ENCODE assay signal across 8 mouse cellular contexts in the genomic region with DNA sequence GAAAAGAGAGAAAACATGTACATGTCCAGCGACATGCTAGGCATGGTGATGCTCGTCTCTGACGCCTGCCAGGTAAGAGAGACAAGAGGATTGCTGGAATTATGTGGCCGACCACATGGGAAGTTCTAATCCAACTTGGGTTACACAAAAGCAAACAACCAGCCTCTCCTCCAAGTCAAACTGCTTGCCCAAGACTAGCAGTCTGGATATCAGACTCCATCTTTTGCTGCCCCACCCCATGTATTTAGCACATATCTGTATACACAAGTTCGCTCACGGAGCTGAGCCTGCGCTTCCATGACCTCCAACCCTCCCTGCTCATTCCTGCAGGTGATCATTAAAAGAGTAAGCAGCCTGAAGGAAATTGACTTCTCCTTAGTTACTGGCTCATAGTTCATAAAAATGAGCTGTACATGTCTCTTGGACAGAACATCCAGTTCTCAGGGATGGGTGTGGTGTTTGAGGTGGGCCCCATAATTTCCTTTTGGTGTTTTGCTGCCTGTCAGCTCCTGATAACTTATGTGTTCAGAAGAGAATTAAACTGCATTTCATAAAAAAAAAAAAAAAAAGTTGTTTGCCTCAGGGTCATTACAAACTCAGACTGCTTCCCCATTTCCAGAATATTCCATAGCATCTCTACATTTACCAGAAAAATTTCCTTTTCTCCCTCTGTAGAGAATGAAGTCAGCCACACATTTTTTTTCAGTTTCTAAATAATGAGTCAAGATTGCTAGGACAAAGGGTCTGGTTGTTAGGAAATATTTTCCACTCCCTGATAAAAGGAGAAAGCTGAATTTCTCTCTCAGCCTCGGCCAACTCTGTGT. TPM values are rescaled to one million over a fixed set of nuclear protein-coding genes. Genes with fewer than 3 reads are reported as not detected.
A peak's percentile ranks its signal among the peaks of the same experiment; 100 is the strongest.
DNase-seq lines count a peak whose midpoint lies in the region; ATAC-seq and TF ChIP-seq lines count a peak whose summit lies in the region.

No protein-coding gene starts in this region.

- H3K9me3 ChIP-seq in lung, embryonic 15.5 days: no peaks in the 10 kb centered on the region
- no peaks in the 10 kb centered on the region for H3K9me3 ChIP-seq in forebrain, embryonic 13.5 days (replicated peaks)
- H3K9me3 ChIP-seq in kidney, embryonic 15.5 days (replicated peaks): no peaks in the 10 kb centered on the region
- no peaks in the 10 kb centered on the region for H3K9me3 ChIP-seq in midbrain, postnatal 0 days (ENCODE audit: low read length)

- peak overlapping the region; percentile 93 for H3K4me2 ChIP-seq in lung, embryonic 15.5 days
- peak overlapping the region; percentile 91 for H3K4me2 ChIP-seq in forebrain, embryonic 13.5 days
- H3K4me2 ChIP-seq in kidney, embryonic 15.5 days: peak overlapping the region; percentile 95
- H3K4me2 ChIP-seq in midbrain, postnatal 0 days (ENCODE audit: low read depth, low read length, poor library complexity, severe bottlenecking): peak overlapping the region; percentile 89

- H3K9ac ChIP-seq in lung, embryonic 15.5 days: no peak overlapping the region
- no peak overlapping the region for H3K9ac ChIP-seq in forebrain, embryonic 13.5 days
- H3K9ac ChIP-seq in kidney, embryonic 15.5 days: peak overlapping the region; percentile 57; the same call in 1 of the 2 replicates
- H3K9ac ChIP-seq in midbrain, postnatal 0 days (replicated peaks; ENCODE audit: low read length, poor library complexity, severe bottlenecking): peak overlapping the region; percentile 70

- H3K27ac ChIP-seq in lung, embryonic 15.5 days: peak overlapping the region; percentile 39; the same call in 1 of the 2 replicates
- no peak overlapping the region for H3K27ac ChIP-seq in forebrain, embryonic 13.5 days
- H3K27ac ChIP-seq in kidney, embryonic 15.5 days: peak overlapping the region; percentile 64; the same call in 1 of the 2 replicates
- peak overlapping the region; percentile 62 for H3K27ac ChIP-seq in midbrain, postnatal 0 days (ENCODE audit: low read depth, low read length)

- peaks cover 17% of the 10 kb centered on the region for H3K4me1 ChIP-seq in lung, embryonic 15.5 days
- peaks cover 6% of the 10 kb centered on the region; the same call in 1 of the 2 replicates for H3K4me1 ChIP-seq in forebrain, embryonic 13.5 days
- peaks cover 18% of the 10 kb centered on the region for H3K4me1 ChIP-seq in kidney, embryonic 15.5 days
- H3K4me1 ChIP-seq in midbrain, postnatal 0 days (ENCODE audit: insufficient read depth, low read length): no peaks in the 10 kb centered on the region

- DNase-seq in lung, postnatal 4 days: no peak
- DNase-seq in midbrain, postnatal 0 days (ENCODE audit: low spot score): no peak
- DNase-seq in right cerebral cortex, postnatal 25 days: no peak
- no peak for DNase-seq in adipocyte (ENCODE audit: low spot score)
- DNase-seq in cerebellum, adult 11 months: no peak

- TF ChIP-seq CTCF in midbrain, postnatal 0 days (IDR thresholded peaks at IDR 0.05): no peak

- no peaks in the 10 kb centered on the region for H3K36me3 ChIP-seq in lung, embryonic 15.5 days
- no peaks in the 10 kb centered on the region for H3K36me3 ChIP-seq in forebrain, embryonic 13.5 days (ENCODE audit: poor library complexity, severe bottlenecking)
- H3K36me3 ChIP-seq in kidney, embryonic 15.5 days: no peaks in the 10 kb centered on the region
- H3K36me3 ChIP-seq in midbrain, postnatal 0 days (ENCODE audit: insufficient read depth, low read length): no peaks in the 10 kb centered on the region

- no peak for ATAC-seq in lung, embryonic 15.5 days (ENCODE audit: borderline replicate concordance, extremely low read depth, low FRiP score, low TSS enrichment)
- no peak; the same call in 1 of the 2 replicates for ATAC-seq in forebrain, embryonic 13.5 days
- ATAC-seq in kidney, embryonic 15.5 days (replicated peaks; ENCODE audit: low FRiP score): no peak
- ATAC-seq in midbrain, postnatal 0 days (ENCODE audit: low FRiP score): no peak

- WGBS in lung, embryonic 15.5 days: 66% methylated on average over 8 of the region's 8 CpGs
- 76% methylated on average over 8 of the region's 8 CpGs for WGBS in forebrain, embryonic 13.5 days
- WGBS in kidney, embryonic 15.5 days: 72% methylated on average over 8 of the region's 8 CpGs
- WGBS in midbrain, postnatal 0 days: 79% methylated on average over 8 of the region's 8 CpGs

- peaks cover 22% of the 10 kb centered on the region for H3K27me3 ChIP-seq in lung, embryonic 15.5 days
- peaks cover 20% of the 10 kb centered on the region for H3K27me3 ChIP-seq in forebrain, embryonic 13.5 days
- peaks cover 35% of the 10 kb centered on the region for H3K27me3 ChIP-seq in kidney, embryonic 15.5 days
- no peaks in the 10 kb centered on the region for H3K27me3 ChIP-seq in midbrain, postnatal 0 days (ENCODE audit: insufficient read depth, low read length)

- H3K4me3 ChIP-seq in lung, embryonic 15.5 days: peak overlapping the region; percentile 63
- H3K4me3 ChIP-seq in forebrain, embryonic 13.5 days: peak overlapping the region; percentile 74
- peak overlapping the region; percentile 71 for H3K4me3 ChIP-seq in kidney, embryonic 15.5 days (replicated peaks)
- H3K4me3 ChIP-seq in midbrain, postnatal 0 days (ENCODE audit: low read depth, low read length): peak overlapping the region; percentile 83

RNA-seq across cellular contexts. Expression of a gene that starts 0.7 kb away (rescaled TPM):
- polyA plus RNA-seq in lung, embryonic 15.5 days (2015; fragmentation: Nextera tagmentation; extraction: Ambion mirVana): not detected in 2 replicates
- polyA plus RNA-seq in forebrain, embryonic 13.5 days (2015; fragmentation: Nextera tagmentation; extraction: Ambion mirVana): not detected in 2 replicates
- polyA plus RNA-seq in kidney, embryonic 15.5 days (2015; fragmentation: Nextera tagmentation; extraction: Ambion mirVana): 0.19 TPM in 1 of 2 replicates, not detected in the other
- total RNA-seq in midbrain, postnatal 0 days (2014; rRNA removed): not detected in 2 replicates
- 0.26 TPM in 1 of 2 replicates, not detected in the other for polyA plus RNA-seq in midbrain, postnatal 0 days (2015; fragmentation: Nextera tagmentation; extraction: Ambion mirVana)

RNA-seq across cellular contexts. Expression of a gene that starts 26.3 kb away (rescaled TPM):
- 21.5 and 23.8 TPM in 2 replicates for polyA plus RNA-seq in lung, embryonic 15.5 days (2015; fragmentation: Nextera tagmentation; extraction: Ambion mirVana)
- 7.9 and 8.1 TPM in 2 replicates for polyA plus RNA-seq in forebrain, embryonic 13.5 days (2015; fragmentation: Nextera tagmentation; extraction: Ambion mirVana)
- polyA plus RNA-seq in kidney, embryonic 15.5 days (2015; fragmentation: Nextera tagmentation; extraction: Ambion mirVana): 39.8 and 41.6 TPM in 2 replicates
- 3.2 and 5.7 TPM in 2 replicates for total RNA-seq in midbrain, postnatal 0 days (2014; rRNA removed)
- polyA plus RNA-seq in midbrain, postnatal 0 days (2015; fragmentation: Nextera tagmentation; extraction: Ambion mirVana): 13.1 and 14.6 TPM in 2 replicates

RNA-seq across cellular contexts. Expression of a gene that starts 52.2 kb away (rescaled TPM):
- polyA plus RNA-seq in lung, embryonic 15.5 days (2015; fragmentation: Nextera tagmentation; extraction: Ambion mirVana): 5.5 and 6.0 TPM in 2 replicates
- 1.2 and 2.4 TPM in 2 replicates for polyA plus RNA-seq in forebrain, embryonic 13.5 days (2015; fragmentation: Nextera tagmentation; extraction: Ambion mirVana)
- polyA plus RNA-seq in kidney, embryonic 15.5 days (2015; fragmentation: Nextera tagmentation; extraction: Ambion mirVana): 6.9 and 7.3 TPM in 2 replicates
- total RNA-seq in midbrain, postnatal 0 days (2014; rRNA removed): 1.5 TPM in 1 of 2 replicates, not detected in the other
- 1.5 and 2.4 TPM in 2 replicates for polyA plus RNA-seq in midbrain, postnatal 0 days (2015; fragmentation: Nextera tagmentation; extraction: Ambion mirVana)

RNA-seq across cellular contexts. Expression of a gene that starts 53.5 kb away (rescaled TPM):
- not detected in 2 replicates for polyA plus RNA-seq in lung, embryonic 15.5 days (2015; fragmentation: Nextera tagmentation; extraction: Ambion mirVana)
- polyA plus RNA-seq in forebrain, embryonic 13.5 days (2015; fragmentation: Nextera tagmentation; extraction: Ambion mirVana): not detected in 2 replicates
- polyA plus RNA-seq in kidney, embryonic 15.5 days (2015; fragmentation: Nextera tagmentation; extraction: Ambion mirVana): not detected in 2 replicates
- total RNA-seq in midbrain, postnatal 0 days (2014; rRNA removed): not detected in 2 replicates
- polyA plus RNA-seq in midbrain, postnatal 0 days (2015; fragmentation: Nextera tagmentation; extraction: Ambion mirVana): not detected in 2 replicates

RNA-seq across cellular contexts. Expression of a gene that starts 56.3 kb away (rescaled TPM):
- not detected in 2 replicates for polyA plus RNA-seq in lung, embryonic 15.5 days (2015; fragmentation: Nextera tagmentation; extraction: Ambion mirVana)
- polyA plus RNA-seq in forebrain, embryonic 13.5 days (2015; fragmentation: Nextera tagmentation; extraction: Ambion mirVana): not detected in 2 replicates
- polyA plus RNA-seq in kidney, embryonic 15.5 days (2015; fragmentation: Nextera tagmentation; extraction: Ambion mirVana): not detected in 2 replicates
- total RNA-seq in midbrain, postnatal 0 days (2014; rRNA removed): 0.19 TPM in 1 of 2 replicates, not detected in the other
- not detected in 2 replicates for polyA plus RNA-seq in midbrain, postnatal 0 days (2015; fragmentation: Nextera tagmentation; extraction: Ambion mirVana)

Comparison
In these comparisons a context has a peak if more than half of its experiments do, and no peak if none do; other contexts are left out.
1. H3K9ac ChIP-seq: peak in kidney, embryonic 15.5 days (single experiment) and midbrain, postnatal 0 days (single experiment); none in lung, embryonic 15.5 days (single experiment) and forebrain, embryonic 13.5 days (single experiment).
2. Peak in every context shown above with its lines, with median percentiles within 50 percentile points of each other: H3K4me2 ChIP-seq and H3K4me3 ChIP-seq.